Mouse (Mus musculus): ENCODE data around the gene Nup93.

- TF ChIP-seq CTCF (IDR thresholded peaks at IDR 0.05; ENCODE audit: borderline replicate concordance, control insufficient read depth, extremely low read depth, insufficient read depth, low read length, poor library complexity) (no peak), POLR2A (IDR thresholded peaks at IDR 0.05; ENCODE audit: control insufficient read depth, extremely low read depth, insufficient read depth, low read length, poor library complexity) (no peak)
Observed at GRCm38 (mm10) chr8:94337559-94337958, 123.2 kb downstream of the Nup93 start.

Measured in thymus, adult 2 months (tissue).